8 mouse cellular contexts compared by ENCODE assay signal in genomic region chr4:128811382-128812056, GRCm38 (mm10). TPM values are rescaled to one million over a fixed set of nuclear protein-coding genes. Genes with fewer than 3 reads are reported as not detected.
DNase-seq lines count a peak whose midpoint lies in the region; ATAC-seq lines count a peak whose summit lies in the region.

No protein-coding gene starts in this region.

- H3K4me2 ChIP-seq in hindbrain, embryonic 11.5 days (replicated peaks; ENCODE audit: low read depth, low read length): peak overlapping the region; percentile 51
- peak overlapping the region; percentile 68 for H3K4me2 ChIP-seq in lung, embryonic 16.5 days (ENCODE audit: low read depth, low read length)

- DNase-seq in R1 (ENCODE audit: low read depth, low spot score): peak; percentile 92
- peak; percentile 83 for DNase-seq in cerebellum, adult 9-11 months
- peak; percentile 90 to 92 for DNase-seq in frontal cortex, adult 2 months (ENCODE audit: extremely low spot score in 1 of 2, low spot score in 1 of 2)
- DNase-seq in hindbrain, embryonic 11.5 days (ENCODE audit: low spot score): peak; percentile 79
- DNase-seq in layer of hippocampus, adult 9-11 months: peak; percentile 92
- DNase-seq in ovary, postnatal 14 days (ENCODE audit: low spot score): peak; percentile 42
- peak; percentile 69 for DNase-seq in thymus, postnatal 14 days

- no peaks in the 10 kb centered on the region for H3K36me3 ChIP-seq in hindbrain, embryonic 11.5 days (ENCODE audit: control insufficient read depth, insufficient read depth, low read length)
- no peaks in the 10 kb centered on the region for H3K36me3 ChIP-seq in lung, embryonic 16.5 days (ENCODE audit: control insufficient read depth, insufficient read depth, low read length)

- H3K4me1 ChIP-seq in hindbrain, embryonic 11.5 days (replicated peaks; ENCODE audit: control insufficient read depth, insufficient read depth, low read length): no peaks in the 10 kb centered on the region
- H3K4me1 ChIP-seq in lung, embryonic 16.5 days (replicated peaks; ENCODE audit: control insufficient read depth, insufficient read depth, low read length): peaks cover 16% of the 10 kb centered on the region

- ATAC-seq in hindbrain, embryonic 11.5 days (ENCODE audit: low FRiP score): peak; percentile 88
- peak; percentile 90 for ATAC-seq in lung, embryonic 16.5 days (ENCODE audit: low read depth)

- 16% methylated on average over 16 of the region's 16 CpGs for WGBS in hindbrain, embryonic 11.5 days
- 10% methylated on average over 16 of the region's 16 CpGs for WGBS in lung, embryonic 16.5 days

- H3K9ac ChIP-seq in hindbrain, embryonic 11.5 days (ENCODE audit: low read depth, low read length): peak overlapping the region; percentile 57
- H3K9ac ChIP-seq in lung, embryonic 16.5 days (ENCODE audit: low read length): peak overlapping the region; percentile 68

- H3K27me3 ChIP-seq in hindbrain, embryonic 11.5 days (ENCODE audit: control insufficient read depth, insufficient read depth, low read length): no peaks in the 10 kb centered on the region
- no peaks in the 10 kb centered on the region for H3K27me3 ChIP-seq in lung, embryonic 16.5 days (ENCODE audit: control insufficient read depth, insufficient read depth, low read depth, low read length)

- no peak overlapping the region for H3K27ac ChIP-seq in hindbrain, embryonic 11.5 days (ENCODE audit: low read depth, low read length)
- peak overlapping the region; percentile 56 for H3K27ac ChIP-seq in lung, embryonic 16.5 days (ENCODE audit: low read length)

- peak overlapping the region; percentile 40 for H3K4me3 ChIP-seq in hindbrain, embryonic 11.5 days (ENCODE audit: low read depth, low read length)
- H3K4me3 ChIP-seq in lung, embryonic 16.5 days (ENCODE audit: low read length): peak overlapping the region; percentile 67

- no peaks in the 10 kb centered on the region for H3K9me3 ChIP-seq in hindbrain, embryonic 11.5 days (ENCODE audit: control insufficient read depth, low read length)
- no peaks in the 10 kb centered on the region for H3K9me3 ChIP-seq in lung, embryonic 16.5 days (ENCODE audit: control insufficient read depth, low read length)

RNA-seq across cellular contexts. Expression of gene Zfp362, which starts 5.7 kb away (rescaled TPM):
- 30.0 and 32.0 TPM in 2 replicates for polyA plus RNA-seq in frontal cortex, adult 2 months (2012; rRNA removed)
- polyA plus RNA-seq in hindbrain, embryonic 11.5 days (2014; fragmentation: Nextera tagmentation; extraction: Ambion mirVana): 29.5 and 30.4 TPM in 2 replicates
- 32.2 and 33.6 TPM in 2 replicates for polyA plus RNA-seq in lung, embryonic 16.5 days (2015; fragmentation: Nextera tagmentation; extraction: Ambion mirVana)

RNA-seq across cellular contexts. Expression of gene A3galt2, which starts 56.4 kb away (rescaled TPM):
- 0.90 and 1.0 TPM in 2 replicates for polyA plus RNA-seq in frontal cortex, adult 2 months (2012; rRNA removed)
- polyA plus RNA-seq in hindbrain, embryonic 11.5 days (2014; fragmentation: Nextera tagmentation; extraction: Ambion mirVana): 0.42 and 0.51 TPM in 2 replicates
- 0.16 and 0.30 TPM in 2 replicates for polyA plus RNA-seq in lung, embryonic 16.5 days (2015; fragmentation: Nextera tagmentation; extraction: Ambion mirVana)

Comparison
In these comparisons a context has a peak if more than half of its experiments do, and no peak if none do; other contexts are left out.
1. DNase-seq: peak in every context shown above with its lines; median percentile 92 in R1; 92 in layer of hippocampus, adult 9-11 months; 91 in frontal cortex, adult 2 months; 83 in cerebellum, adult 9-11 months; 79 in hindbrain, embryonic 11.5 days; 69 in thymus, postnatal 14 days; 42 in ovary, postnatal 14 days.